Mouse (Mus musculus): Measurements from ENCODE around the gene Aplp2. TPM values are rescaled to one million over a fixed set of nuclear protein-coding genes. Genes with fewer than 3 reads are reported as not detected.

Gene Aplp2
- polyA plus RNA-seq, 1 experiment from 2014 or later = 167 TPM

- H3K4me3 ChIP-seq (ENCODE audit: low read depth, low read length) = no peak overlapping the region
- H3K9ac ChIP-seq (ENCODE audit: low read length) = no peak overlapping the region
- no peaks in the 10 kb centered on the region for H3K36me3 ChIP-seq (ENCODE audit: control insufficient read depth, insufficient read depth, low read length)
- no peaks in the 10 kb centered on the region for H3K9me3 ChIP-seq (ENCODE audit: control insufficient read depth, low read length)
- H3K4me1 ChIP-seq (ENCODE audit: control insufficient read depth, insufficient read depth, low read length) = no peaks in the 10 kb centered on the region
- no peaks in the 10 kb centered on the region for H3K27me3 ChIP-seq (ENCODE audit: control insufficient read depth, insufficient read depth, low read length)
- no peak for ATAC-seq (ENCODE audit: insufficient number of reproducible peaks, low FRiP score, low TSS enrichment, low read depth)
- no peak for DNase-seq (ENCODE audit: low spot score)
- H3K4me2 ChIP-seq (ENCODE audit: low read depth, severe bottlenecking) = no peak overlapping the region
- no peak overlapping the region for H3K27ac ChIP-seq (replicated peaks; ENCODE audit: low read depth, low read length)
- WGBS = 73% methylated on average over 2 of the region's 2 CpGs
Measured at GRCm38 (mm10) chr9:31238526-31238925, 26.9 kb upstream of the Aplp2 start.

- Histone ChIP-seq H3K36me3 (ENCODE audit: control insufficient read depth, insufficient read depth, low read length) (no peaks in the 10 kb centered on the region), H3K4me2 (ENCODE audit: low read depth, severe bottlenecking) (no peak overlapping the region), H3K4me1 (ENCODE audit: control insufficient read depth, insufficient read depth, low read length) (no peaks in the 10 kb centered on the region), H3K9me3 (ENCODE audit: control insufficient read depth, low read length) (no peaks in the 10 kb centered on the region), H3K27ac (replicated peaks; ENCODE audit: low read depth, low read length) (no peak overlapping the region), H3K27me3 (ENCODE audit: control insufficient read depth, insufficient read depth, low read length) (no peaks in the 10 kb centered on the region), H3K4me3 (ENCODE audit: low read depth, low read length) (no peak overlapping the region), H3K9ac (ENCODE audit: low read length) (no peak overlapping the region)
- no peak for ATAC-seq (ENCODE audit: insufficient number of reproducible peaks, low FRiP score, low TSS enrichment, low read depth)
- DNase-seq (ENCODE audit: low spot score) = no peak
- WGBS = 63% methylated on average over 5 of the region's 5 CpGs
Measured at GRCm38 (mm10) chr9:31236079-31236478, 24.5 kb upstream of the Aplp2 start.

GRCm38 (mm10) chr9:31235489-31235888 lies 23.9 kb upstream of the Aplp2 start:
- ATAC-seq (ENCODE audit: insufficient number of reproducible peaks, low FRiP score, low TSS enrichment, low read depth) (no peak), DNase-seq (ENCODE audit: low spot score) (no peak)
- Histone ChIP-seq H3K36me3 (ENCODE audit: control insufficient read depth, insufficient read depth, low read length) (no peaks in the 10 kb centered on the region), H3K9me3 (ENCODE audit: control insufficient read depth, low read length) (no peaks in the 10 kb centered on the region), H3K4me2 (ENCODE audit: low read depth, severe bottlenecking) (no peak overlapping the region), H3K27me3 (ENCODE audit: control insufficient read depth, insufficient read depth, low read length) (no peaks in the 10 kb centered on the region), H3K4me3 (ENCODE audit: low read depth, low read length) (no peak overlapping the region), H3K4me1 (ENCODE audit: control insufficient read depth, insufficient read depth, low read length) (no peaks in the 10 kb centered on the region), H3K9ac (ENCODE audit: low read length) (no peak overlapping the region), H3K27ac (replicated peaks; ENCODE audit: low read depth, low read length) (no peak overlapping the region)
- WGBS = 78% methylated on average over 9 of the region's 9 CpGs

- no peaks in the 10 kb centered on the region for H3K4me1 ChIP-seq (ENCODE audit: control insufficient read depth, insufficient read depth, low read length)
- DNase-seq (ENCODE audit: low spot score) (no peak), ATAC-seq (ENCODE audit: insufficient number of reproducible peaks, low FRiP score, low TSS enrichment, low read depth) (no peak)
- no peak overlapping the region for H3K4me2 ChIP-seq (ENCODE audit: low read depth, severe bottlenecking)
- no peak overlapping the region for H3K9ac ChIP-seq (ENCODE audit: low read length)
- H3K4me3 ChIP-seq (ENCODE audit: low read depth, low read length) = no peak overlapping the region
- no peaks in the 10 kb centered on the region for H3K9me3 ChIP-seq (ENCODE audit: control insufficient read depth, low read length)
- H3K27me3 ChIP-seq (ENCODE audit: control insufficient read depth, insufficient read depth, low read length) = no peaks in the 10 kb centered on the region
- no peaks in the 10 kb centered on the region for H3K36me3 ChIP-seq (ENCODE audit: control insufficient read depth, insufficient read depth, low read length)
- 70% methylated on average over 4 of the region's 4 CpGs for WGBS
- H3K27ac ChIP-seq (replicated peaks; ENCODE audit: low read depth, low read length) = no peak overlapping the region
Measured at GRCm38 (mm10) chr9:31235030-31235429, 23.4 kb upstream of the Aplp2 start.

- Histone ChIP-seq H3K9me3 (ENCODE audit: control insufficient read depth, low read length) (no peaks in the 10 kb centered on the region), H3K4me1 (ENCODE audit: control insufficient read depth, insufficient read depth, low read length) (no peaks in the 10 kb centered on the region), H3K4me3 (ENCODE audit: low read depth, low read length) (no peak overlapping the region), H3K9ac (ENCODE audit: low read length) (no peak overlapping the region), H3K27me3 (ENCODE audit: control insufficient read depth, insufficient read depth, low read length) (no peaks in the 10 kb centered on the region), H3K36me3 (ENCODE audit: control insufficient read depth, insufficient read depth, low read length) (no peaks in the 10 kb centered on the region), H3K4me2 (ENCODE audit: low read depth, severe bottlenecking) (no peak overlapping the region), H3K27ac (replicated peaks; ENCODE audit: low read depth, low read length) (no peak overlapping the region)
- WGBS = 80% methylated on average over 8 of the region's 8 CpGs
- no peak for ATAC-seq (ENCODE audit: insufficient number of reproducible peaks, low FRiP score, low TSS enrichment, low read depth)
- DNase-seq (ENCODE audit: low spot score) = no peak
Measured at GRCm38 (mm10) chr9:31226541-31226940, 14.9 kb upstream of the Aplp2 start.

- H3K27me3 ChIP-seq (ENCODE audit: control insufficient read depth, insufficient read depth, low read length) = no peaks in the 10 kb centered on the region
- H3K9me3 ChIP-seq (ENCODE audit: control insufficient read depth, low read length) = no peaks in the 10 kb centered on the region
- ATAC-seq (ENCODE audit: insufficient number of reproducible peaks, low FRiP score, low TSS enrichment, low read depth) (no peak), DNase-seq (ENCODE audit: low spot score) (no peak)
- no peak overlapping the region for H3K4me2 ChIP-seq (ENCODE audit: low read depth, severe bottlenecking)
- WGBS = 87% methylated on average over 11 of the region's 11 CpGs
- H3K36me3 ChIP-seq (ENCODE audit: control insufficient read depth, insufficient read depth, low read length) = no peaks in the 10 kb centered on the region
- no peak overlapping the region for H3K27ac ChIP-seq (replicated peaks; ENCODE audit: low read depth, low read length)
- no peak overlapping the region for H3K9ac ChIP-seq (ENCODE audit: low read length)
- H3K4me1 ChIP-seq (ENCODE audit: control insufficient read depth, insufficient read depth, low read length) = no peaks in the 10 kb centered on the region
- H3K4me3 ChIP-seq (ENCODE audit: low read depth, low read length) = no peak overlapping the region
Measured at GRCm38 (mm10) chr9:31225808-31226207, 14.2 kb upstream of the Aplp2 start.

- Histone ChIP-seq H3K4me1 (ENCODE audit: control insufficient read depth, insufficient read depth, low read length) (no peaks in the 10 kb centered on the region), H3K9ac (ENCODE audit: low read length) (no peak overlapping the region), H3K27me3 (ENCODE audit: control insufficient read depth, insufficient read depth, low read length) (no peaks in the 10 kb centered on the region), H3K4me2 (ENCODE audit: low read depth, severe bottlenecking) (no peak overlapping the region), H3K27ac (replicated peaks; ENCODE audit: low read depth, low read length) (no peak overlapping the region), H3K4me3 (ENCODE audit: low read depth, low read length) (no peak overlapping the region), H3K9me3 (ENCODE audit: control insufficient read depth, low read length) (no peaks in the 10 kb centered on the region), H3K36me3 (ENCODE audit: control insufficient read depth, insufficient read depth, low read length) (no peaks in the 10 kb centered on the region)
- WGBS = 82% methylated on average over 4 of the region's 4 CpGs
- ATAC-seq (ENCODE audit: insufficient number of reproducible peaks, low FRiP score, low TSS enrichment, low read depth) = no peak
- no peak for DNase-seq (ENCODE audit: low spot score)
Measured at GRCm38 (mm10) chr9:31223475-31223874, 11.9 kb upstream of the Aplp2 start.

GRCm38 (mm10) chr9:31221170-31221569 lies 9.6 kb upstream of the Aplp2 start:
- Histone ChIP-seq H3K4me3 (ENCODE audit: low read depth, low read length) (no peak overlapping the region), H3K4me2 (ENCODE audit: low read depth, severe bottlenecking) (no peak overlapping the region), H3K27ac (replicated peaks; ENCODE audit: low read depth, low read length) (no peak overlapping the region), H3K9ac (ENCODE audit: low read length) (no peak overlapping the region), H3K4me1 (ENCODE audit: control insufficient read depth, insufficient read depth, low read length) (no peaks in the 10 kb centered on the region), H3K9me3 (ENCODE audit: control insufficient read depth, low read length) (no peaks in the 10 kb centered on the region), H3K27me3 (ENCODE audit: control insufficient read depth, insufficient read depth, low read length) (no peaks in the 10 kb centered on the region), H3K36me3 (ENCODE audit: control insufficient read depth, insufficient read depth, low read length) (no peaks in the 10 kb centered on the region)
- peak; percentile 32 for DNase-seq (ENCODE audit: low spot score)
- WGBS = 32% methylated on average over 10 of the region's 10 CpGs
- no peak for ATAC-seq (ENCODE audit: insufficient number of reproducible peaks, low FRiP score, low TSS enrichment, low read depth)

GRCm38 (mm10) chr9:31217631-31218380 lies 6.2 kb upstream of the Aplp2 start:
- no peaks in the 10 kb centered on the region for H3K9me3 ChIP-seq (ENCODE audit: control insufficient read depth, low read length)
- H3K9ac ChIP-seq (ENCODE audit: low read length) = no peak overlapping the region
- H3K4me1 ChIP-seq (ENCODE audit: control insufficient read depth, insufficient read depth, low read length) = peaks cover 2% of the 10 kb centered on the region; the same call in 1 of the 2 replicates
- no peak overlapping the region for H3K4me2 ChIP-seq (ENCODE audit: low read depth, severe bottlenecking)
- WGBS = 49% methylated on average over 7 of the region's 7 CpGs
- H3K27ac ChIP-seq (replicated peaks; ENCODE audit: low read depth, low read length) = no peak overlapping the region
- ATAC-seq (ENCODE audit: insufficient number of reproducible peaks, low FRiP score, low TSS enrichment, low read depth) (no peak), DNase-seq (ENCODE audit: low spot score) (no peak)
- no peaks in the 10 kb centered on the region for H3K27me3 ChIP-seq (ENCODE audit: control insufficient read depth, insufficient read depth, low read length)
- no peaks in the 10 kb centered on the region for H3K36me3 ChIP-seq (ENCODE audit: control insufficient read depth, insufficient read depth, low read length)
- no peak overlapping the region for H3K4me3 ChIP-seq (ENCODE audit: low read depth, low read length)
